Mouse (Mus musculus) c-Kit-negative CD71-positive TER-119-positive erythroid progenitor cells, embryonic 14.5 days (primary cell): ENCODE data around the gene Myg1.
A peak's percentile ranks its signal among the peaks of the same experiment; 100 is the strongest.
"Not testable (repeated sequence)": the region's sequence is repeated elsewhere in the genome, so short reads cannot be mapped to it uniquely, and the experiment has no call there.

Experiments
- DNase-seq: peaks from one replicate; pipeline ENCODE4 v3.0.0-alpha.2; 2013; ENCODE audit warnings: low read depth, low spot score

Gene Myg1

GRCm38 (mm10) chr15:102331610-102332015 is at the start of gene Myg1:
TSS of gene Myg1 (plus strand) at chr15:102331709.
- DNase-seq = peak; percentile 61

GRCm38 (mm10) chr15:102282463-102283292 is 48.8 kb upstream of the Myg1 start:
- no peak for DNase-seq

GRCm38 (mm10) chr15:102283648-102284047 is 47.9 kb upstream of the Myg1 start:
- no peak for DNase-seq

DNA sequence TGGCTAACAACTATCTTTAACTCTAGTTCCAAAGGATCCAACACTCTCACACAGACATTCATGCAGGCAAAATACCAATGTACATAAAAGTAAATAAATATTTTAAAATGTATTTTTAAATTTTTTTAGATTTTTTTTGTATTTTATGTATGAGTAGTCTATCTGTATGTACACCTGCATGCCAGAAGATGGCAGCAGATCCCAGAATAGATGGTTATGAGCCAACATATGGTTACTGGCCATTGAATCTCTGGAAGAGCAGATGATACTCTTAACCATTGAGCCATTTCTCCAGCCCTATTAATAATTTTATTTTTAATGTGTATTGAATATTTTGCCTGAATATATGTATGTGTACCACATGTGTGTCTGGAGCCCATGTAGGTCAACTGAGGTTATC is 44.1 kb upstream of the Myg1 start:
- no peak for DNase-seq

DNA sequence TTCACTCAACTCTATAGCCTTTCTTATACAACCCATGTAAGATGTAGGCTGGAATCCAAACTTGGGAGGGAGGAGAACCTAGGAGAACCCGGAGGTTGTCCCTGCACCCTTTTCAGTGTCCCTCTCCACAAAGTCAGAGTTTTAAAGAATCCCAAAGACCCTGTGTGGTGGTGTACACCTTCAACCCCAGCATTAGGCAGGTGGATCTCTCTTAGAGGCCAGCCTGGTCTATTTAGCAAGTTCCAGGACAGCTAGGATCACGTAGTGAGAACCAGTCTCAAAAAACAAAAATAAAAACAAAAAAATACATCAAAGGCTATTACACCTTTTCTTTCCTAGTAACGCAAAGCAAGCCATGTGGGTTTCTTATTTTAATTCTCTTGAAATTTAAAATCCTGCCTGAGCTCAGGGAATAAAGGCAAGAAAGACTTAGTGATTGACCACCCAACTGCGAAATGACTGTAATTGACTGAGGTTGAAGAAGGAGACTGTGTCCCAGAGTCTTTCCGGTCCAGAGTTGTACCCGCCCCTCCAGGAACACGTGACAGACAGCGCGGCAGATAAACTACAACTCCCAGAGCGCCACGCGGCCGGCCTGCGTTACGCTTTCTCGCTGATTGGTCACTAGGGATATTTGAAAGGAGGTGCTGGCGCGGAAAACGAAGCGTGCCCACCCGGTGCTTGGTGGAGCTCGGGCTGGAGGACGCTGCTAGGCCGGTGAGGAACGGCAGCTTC is 35.7 kb upstream of the Myg1 start, which contains the start of gene Espl1:
Gene Espl1, plus strand, starts transcription at position 634 of the 735 bp plus-strand sequence.
- peak; percentile 89 for DNase-seq

- DNase-seq = no peak
Observed at GRCm38 (mm10) chr15:102296368-102297006, 35.0 kb upstream of the Myg1 start.

DNA sequence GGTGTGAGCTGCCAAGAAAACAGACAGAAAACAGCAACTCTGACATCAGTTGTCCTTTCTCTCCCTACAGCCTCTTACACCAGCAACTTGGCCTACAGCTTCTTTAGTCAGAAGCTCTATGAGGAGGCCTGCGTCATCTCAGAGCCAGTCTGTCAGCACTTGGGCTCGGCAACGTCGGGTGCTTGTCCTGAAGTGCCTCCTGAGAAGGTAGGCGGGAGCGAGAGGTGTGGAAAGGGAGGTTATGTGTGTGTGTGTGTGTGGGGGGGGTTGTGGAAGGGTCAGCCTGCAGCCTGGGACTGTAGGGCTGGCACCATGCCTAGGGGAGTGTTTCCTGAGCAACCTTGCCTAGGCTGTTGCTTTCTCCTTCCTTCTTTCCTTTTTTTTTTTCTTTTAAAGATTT is 29.0 kb upstream of the Myg1 start:
- no peak for DNase-seq

GRCm38 (mm10) chr15:102308717-102309116 is 22.8 kb upstream of the Myg1 start:
- no peak for DNase-seq

GRCm38 (mm10) chr15:102310074-102310845 is 21.2 kb upstream of the Myg1 start:
- no peak for DNase-seq

GRCm38 (mm10) chr15:102311489-102311888 is 20.0 kb upstream of the Myg1 start:
- DNase-seq = no peak

DNA sequence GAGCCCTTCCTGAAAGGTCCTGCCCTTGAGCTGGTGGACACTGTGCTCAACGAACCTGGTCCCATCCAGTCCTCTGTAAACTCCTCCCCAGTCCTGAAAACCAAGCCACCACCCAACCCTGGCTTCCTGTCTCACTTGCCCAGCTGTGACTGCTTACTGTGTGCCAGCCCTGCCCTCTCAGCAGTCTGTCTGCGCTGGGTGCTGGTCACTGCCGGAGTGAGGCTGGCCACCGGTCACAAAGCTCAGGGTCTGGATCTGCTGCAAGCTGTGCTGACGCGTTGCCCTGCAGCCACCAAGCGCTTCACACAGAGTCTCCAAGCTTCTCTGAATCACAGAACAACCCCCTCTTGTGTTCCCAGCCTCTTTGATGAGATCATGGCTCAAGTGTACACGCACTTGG is 16.2 kb upstream of the Myg1 start:
- DNase-seq = no peak

GRCm38 (mm10) chr15:102316263-102316662 is 15.2 kb upstream of the Myg1 start:
- DNase-seq = no peak

DNA sequence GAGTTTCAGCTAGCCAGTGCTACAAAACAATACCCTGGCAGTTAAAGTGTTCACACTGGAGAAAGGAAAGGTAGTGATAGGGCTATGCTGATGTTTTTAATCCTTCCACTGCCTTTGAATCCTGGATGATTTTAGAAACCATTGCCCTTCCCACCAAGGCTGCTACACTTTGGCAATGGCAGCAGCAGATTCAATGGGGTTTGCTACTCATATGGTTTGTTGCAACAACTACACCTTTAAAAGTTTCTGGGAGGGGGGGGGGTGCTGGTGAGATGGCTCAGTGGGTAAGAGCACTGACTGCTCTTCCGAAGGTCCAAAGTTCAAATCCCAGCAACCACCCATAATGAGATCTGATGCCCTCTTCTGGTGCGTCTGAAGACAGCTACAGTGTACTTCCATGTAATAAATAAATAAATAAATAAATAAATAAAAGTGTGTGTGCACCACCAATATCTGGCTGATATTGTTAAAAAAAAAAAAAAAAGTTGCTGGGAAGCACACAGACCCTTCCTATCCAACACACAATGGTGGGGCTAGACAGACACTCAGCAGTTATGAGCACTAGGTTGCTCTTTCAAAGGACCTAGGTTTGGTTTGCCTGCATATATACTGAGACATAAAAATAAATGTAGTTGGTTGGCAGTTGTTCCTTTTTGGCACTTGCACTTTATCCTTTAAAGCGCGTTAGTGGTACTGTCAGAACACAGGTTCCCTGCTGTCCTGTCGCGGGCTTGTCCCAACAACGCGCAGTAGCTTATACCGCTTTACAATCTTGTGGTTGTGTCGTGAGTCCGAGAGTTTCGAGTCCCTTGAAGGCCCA is 6.6 kb upstream of the Myg1 start:
- no peak for DNase-seq

- DNase-seq = peak; percentile 74
Observed at GRCm38 (mm10) chr15:102326022-102326576, 5.4 kb upstream of the Myg1 start, which contains the start of gene Pfdn5. TSS of gene Pfdn5 (plus strand) at chr15:102326116.

DNA sequence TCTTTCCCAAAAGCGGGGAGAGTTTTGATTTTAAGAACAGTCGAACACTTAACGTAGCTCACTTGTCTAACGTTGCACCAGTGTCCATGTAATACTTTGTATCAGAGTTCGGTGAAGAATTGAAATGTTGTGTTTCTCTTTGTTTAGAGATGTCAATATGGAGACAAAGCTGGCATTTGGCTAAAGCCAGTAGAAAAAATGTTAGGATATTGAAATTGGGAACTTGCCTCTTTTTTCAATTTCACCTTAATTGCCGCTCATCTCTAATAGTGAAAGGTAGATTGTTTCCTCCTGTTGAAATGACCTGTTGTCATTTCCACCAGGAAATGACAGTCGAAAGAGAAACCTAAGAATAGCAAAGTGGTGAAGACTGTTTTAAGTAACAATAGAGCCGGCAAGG is 4.6 kb upstream of the Myg1 start:
- no peak for DNase-seq

DNA sequence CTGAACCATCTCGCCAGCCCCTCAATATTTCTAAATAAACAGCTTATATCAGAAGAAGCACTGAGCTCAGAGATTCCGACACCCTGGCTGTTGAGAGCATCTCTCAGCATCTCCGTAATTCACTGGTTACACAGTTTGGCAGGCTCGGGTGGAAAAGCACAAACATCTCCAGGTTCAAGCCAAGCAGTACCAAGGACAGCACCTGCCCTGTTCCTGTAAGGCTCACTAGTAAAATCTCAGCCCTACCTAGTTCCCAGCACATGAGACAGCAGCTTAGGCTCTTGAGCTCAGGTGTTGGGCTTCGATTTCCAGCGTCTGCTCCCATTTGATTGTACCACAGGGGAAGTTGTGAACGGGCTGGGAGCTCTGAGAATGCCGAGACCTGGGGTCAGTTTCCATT is 3.7 kb downstream of the Myg1 start:
- DNase-seq = no peak

DNA sequence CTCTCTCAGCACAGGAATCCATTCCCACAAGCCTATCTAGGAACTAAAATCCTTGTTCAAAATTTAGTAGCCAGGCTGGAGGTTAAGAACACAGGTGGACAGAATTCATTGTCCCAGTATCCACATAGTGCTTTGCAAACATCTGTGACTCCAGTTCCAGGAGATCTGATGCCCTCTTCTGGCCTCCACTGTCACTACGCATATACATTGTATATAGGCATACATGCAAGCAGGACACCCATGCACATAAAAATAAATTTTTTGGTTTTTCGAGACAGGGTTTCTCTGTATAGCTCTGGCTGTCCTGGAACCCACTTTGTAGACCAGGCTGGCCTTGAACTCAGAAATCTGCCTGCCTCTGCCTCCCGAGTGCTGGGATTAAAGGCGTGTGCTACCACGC is 4.4 kb downstream of the Myg1 start:
- DNase-seq = not testable (repeated sequence)

GRCm38 (mm10) chr15:102336946-102337345 is 5.4 kb downstream of the Myg1 start:
- DNase-seq = no peak

- no peak for DNase-seq
Observed at GRCm38 (mm10) chr15:102339612-102340011, 8.1 kb downstream of the Myg1 start.

DNA sequence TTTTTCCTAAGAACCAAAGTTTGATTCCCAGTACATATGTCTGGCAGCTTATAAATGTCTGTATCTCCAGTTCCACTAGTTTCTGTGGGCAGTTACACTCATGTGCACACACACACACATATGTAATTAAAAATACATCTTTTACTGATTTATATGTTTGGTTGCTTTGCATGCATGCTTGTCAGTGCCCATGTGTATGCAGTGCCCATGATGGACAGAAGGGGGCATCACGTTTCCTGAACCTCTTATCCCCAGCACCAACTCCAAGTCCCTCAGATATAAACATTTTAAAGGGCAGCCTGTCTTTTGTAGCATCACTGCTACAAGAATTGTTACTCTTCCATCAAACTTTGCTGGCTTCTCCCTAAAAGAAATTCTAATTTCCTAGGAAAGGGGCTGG is 10.1 kb downstream of the Myg1 start:
- no peak for DNase-seq
